Mouse (Mus musculus) ES-Bruce4 (cell line): ENCODE results near the gene Disp3. TPM values are rescaled to one million over a fixed set of nuclear protein-coding genes. Genes with fewer than 3 reads are reported as not detected.

ENCODE experiments used
- H3K27ac ChIP-seq: 2 replicates; pipeline ENCODE4 v1.5.1; 2012; ENCODE audit warnings: low read length, inconsistent platforms; ENCODE audit not compliant: insufficient read depth
- H3K27me3 ChIP-seq: 2 replicates; pipeline ENCODE4 v1.6.1; 2012; ENCODE audit warnings: mild to moderate bottlenecking, low read length, inconsistent platforms; ENCODE audit not compliant: control insufficient read depth, poor library complexity, insufficient read depth, severe bottlenecking
- H3K36me3 ChIP-seq: 2 replicates; pipeline ENCODE4 v1.6.1; 2012; ENCODE audit warnings: inconsistent platforms, mild to moderate bottlenecking, low read length, moderate library complexity; ENCODE audit not compliant: control insufficient read depth, poor library complexity, insufficient read depth, severe bottlenecking
- H3K4me1 ChIP-seq: one replicate; pipeline ENCODE4 v1.8.1; 2011; ENCODE audit warnings: low read length; ENCODE audit not compliant: control insufficient read depth, insufficient read depth
- H3K4me3 ChIP-seq: 2 replicates; pipeline ENCODE4 v1.5.1; 2011; ENCODE audit warnings: low read depth, mild to moderate bottlenecking, low read length
- H3K9ac ChIP-seq: 2 replicates; pipeline ENCODE4 v1.6.1; 2012; ENCODE audit warnings: low read depth, mild to moderate bottlenecking, inconsistent platforms; ENCODE audit not compliant: poor library complexity, severe bottlenecking
- H3K9me3 ChIP-seq: replicated peaks from 2 replicates; pipeline ENCODE4 v1.6.1; 2012; ENCODE audit warnings: mild to moderate bottlenecking, low read length, inconsistent platforms; ENCODE audit not compliant: control insufficient read depth, poor library complexity, insufficient read depth, severe bottlenecking
- CTCF ChIP-seq: IDR thresholded peaks from one replicate; pipeline ENCODE4 v1.8.1; 2011; ENCODE audit warnings: low read depth, low read length
- EP300 ChIP-seq: IDR thresholded peaks from 2 replicates; pipeline ENCODE4 v1.6.1; 2011; ENCODE audit warnings: low read depth, low read length; ENCODE audit not compliant: insufficient read depth
- POLR2A ChIP-seq: IDR thresholded peaks from one replicate; pipeline ENCODE4 v1.8.1; 2011; ENCODE audit warnings: low read length; ENCODE audit not compliant: insufficient read depth
- polyA plus RNA-seq: library from polyadenylated mRNA; stranded (reverse); fragments of >200 nt; gene quantifications from 2 replicates; pipeline ENCODE4 v1.2.4, GENCODE M21; 2011; ENCODE audit warnings: low read depth; ENCODE audit not compliant: missing spikeins, insufficient read depth, insufficient read length

Disp3 gene
- polyA plus RNA-seq, 1 experiment: 1.0 TPM

GRCm38 (mm10) chr4:148220656-148221055 lies 67.1 kb downstream of the Disp3 start:
- H3K27me3 ChIP-seq: no peaks in the 10 kb centered on the region
- TF ChIP-seq EP300 (no peak), CTCF (no peak), POLR2A (no peak)
- no peak overlapping the region for H3K9ac ChIP-seq
- no peak overlapping the region for H3K27ac ChIP-seq
- no peak overlapping the region for H3K4me3 ChIP-seq
- H3K9me3 ChIP-seq: no peaks in the 10 kb centered on the region; the same call in 1 of the 2 replicates
- no peaks in the 10 kb centered on the region for H3K36me3 ChIP-seq
- no peaks in the 10 kb centered on the region for H3K4me1 ChIP-seq

GRCm38 (mm10) chr4:148218238-148218637 lies 69.5 kb downstream of the Disp3 start:
- no peaks in the 10 kb centered on the region for H3K36me3 ChIP-seq
- H3K27ac ChIP-seq: no peak overlapping the region
- no peaks in the 10 kb centered on the region for H3K9me3 ChIP-seq
- TF ChIP-seq EP300: no peak
- no peak for TF ChIP-seq POLR2A
- no peak for TF ChIP-seq CTCF
- H3K4me3 ChIP-seq: no peak overlapping the region
- no peaks in the 10 kb centered on the region for H3K4me1 ChIP-seq
- H3K27me3 ChIP-seq: no peaks in the 10 kb centered on the region
- H3K9ac ChIP-seq: no peak overlapping the region

- no peak overlapping the region for H3K9ac ChIP-seq
- H3K9me3 ChIP-seq: no peaks in the 10 kb centered on the region
- no peaks in the 10 kb centered on the region for H3K36me3 ChIP-seq
- H3K4me1 ChIP-seq: no peaks in the 10 kb centered on the region
- H3K4me3 ChIP-seq: no peak overlapping the region
- no peak for TF ChIP-seq POLR2A
- no peaks in the 10 kb centered on the region for H3K27me3 ChIP-seq
- no peak overlapping the region for H3K27ac ChIP-seq
Observed at GRCm38 (mm10) chr4:148215264-148215900, 72.4 kb downstream of the Disp3 start.

GRCm38 (mm10) chr4:148214460-148215136 lies 73.2 kb downstream of the Disp3 start:
- H3K27ac ChIP-seq: no peak overlapping the region
- no peaks in the 10 kb centered on the region for H3K36me3 ChIP-seq
- no peaks in the 10 kb centered on the region for H3K27me3 ChIP-seq
- TF ChIP-seq CTCF (no peak), POLR2A (no peak), EP300 (no peak)
- H3K4me3 ChIP-seq: no peak overlapping the region
- H3K9ac ChIP-seq: no peak overlapping the region
- no peaks in the 10 kb centered on the region for H3K9me3 ChIP-seq
- H3K4me1 ChIP-seq: no peaks in the 10 kb centered on the region

- H3K27me3 ChIP-seq: no peaks in the 10 kb centered on the region
- H3K36me3 ChIP-seq: no peaks in the 10 kb centered on the region
- no peaks in the 10 kb centered on the region for H3K4me1 ChIP-seq
- no peak overlapping the region for H3K4me3 ChIP-seq
- no peak overlapping the region for H3K27ac ChIP-seq
- no peak overlapping the region for H3K9ac ChIP-seq
- TF ChIP-seq CTCF (no peak), EP300 (no peak), POLR2A (no peak)
- H3K9me3 ChIP-seq: no peaks in the 10 kb centered on the region
Observed at GRCm38 (mm10) chr4:148204873-148205232, 82.9 kb downstream of the Disp3 start.

GRCm38 (mm10) chr4:148204061-148204872 lies 83.5 kb downstream of the Disp3 start:
- Histone ChIP-seq H3K27ac (no peak overlapping the region), H3K36me3 (no peaks in the 10 kb centered on the region)
- TF ChIP-seq EP300 (no peak), POLR2A (no peak), CTCF (no peak)

More at GRCm38 (mm10) chr4:148204061-148204872, 83.5 kb downstream of the Disp3 start:
- H3K27me3 ChIP-seq: no peaks in the 10 kb centered on the region
- no peaks in the 10 kb centered on the region for H3K4me1 ChIP-seq
- no peak overlapping the region for H3K9ac ChIP-seq
- no peaks in the 10 kb centered on the region for H3K9me3 ChIP-seq
- no peak overlapping the region for H3K4me3 ChIP-seq
